Mouse (Mus musculus) stomach, embryonic 15.5 days (tissue): Measurements from ENCODE around the gene Jmjd6. TPM values are rescaled to one million over a fixed set of nuclear protein-coding genes. Genes with fewer than 3 reads are reported as not detected.

ENCODE experiments used
- ATAC-seq: fragments of 200-750 bp; cut with Nextera tagmentation; 2 replicates; pipeline ENCODE4 v1.8.0; 2017; ENCODE audit warnings: low read depth, moderate number of reproducible peaks, moderate TSS enrichment; ENCODE audit not compliant: insufficient read depth, low FRiP score
- H3K27ac ChIP-seq: fragments of 300-500 bp; sonication (generic); 2 replicates; pipeline ENCODE4 v1.5.1; 2015; ENCODE audit warnings: mild to moderate bottlenecking, inconsistent platforms
- H3K27me3 ChIP-seq: fragments of 300-500 bp; sonication (generic); replicated peaks from 2 replicates; pipeline ENCODE4 v1.6.1; 2015; ENCODE audit warnings: inconsistent platforms
- H3K36me3 ChIP-seq: fragments of 300-500 bp; sonication (generic); 2 replicates; pipeline ENCODE4 v1.6.1; 2015; ENCODE audit warnings: inconsistent platforms
- H3K4me1 ChIP-seq: fragments of 300-500 bp; sonication (generic); 2 replicates; pipeline ENCODE4 v1.6.1; 2015; ENCODE audit warnings: inconsistent platforms
- H3K4me2 ChIP-seq: fragments of 300-500 bp; sonication (generic); 2 replicates; pipeline ENCODE4 v1.6.1; 2015; ENCODE audit warnings: mild to moderate bottlenecking, inconsistent platforms
- H3K4me3 ChIP-seq: fragments of 300-500 bp; sonication (generic); replicated peaks from 2 replicates; pipeline ENCODE4 v1.5.1; 2015; ENCODE audit warnings: inconsistent platforms
- H3K9ac ChIP-seq: fragments of 300-500 bp; sonication (generic); 2 replicates; pipeline ENCODE4 v1.6.1; 2015; ENCODE audit warnings: inconsistent platforms
- H3K9me3 ChIP-seq: fragments of 300-500 bp; sonication (generic); 2 replicates; pipeline ENCODE4 v1.6.1; 2016; ENCODE audit warnings: inconsistent platforms
- WGBS: fragments of 180-500 bp; shearing (Covaris S2); methylation state at CpG from one replicate; pipeline ENCODE4 v1.1.7; 2015; 5-methylcytosine and 5-hydroxymethylcytosine counted together
- polyA plus RNA-seq: library from polyadenylated mRNA; unstranded; fragments of >200 nt; fragmentation: Nextera tagmentation; extraction: Ambion mirVana; gene quantifications from 2 replicates; pipeline ENCODE4 v1.2.1, GENCODE M21; 2015

The Jmjd6 gene
- polyA plus RNA-seq, 1 experiment from 2014 or later, result 76.3 TPM

GRCm38 (mm10) chr11:116821057-116821940 lies 21.9 kb downstream of the Jmjd6 start:
- Histone ChIP-seq H3K4me2 (no peak overlapping the region), H3K27ac (no peak overlapping the region), H3K36me3 (no peaks in the 10 kb centered on the region), H3K27me3 (no peaks in the 10 kb centered on the region), H3K4me1 (peaks cover 24% of the 10 kb centered on the region; the same call in 1 of the 2 replicates), H3K4me3 (no peak overlapping the region), H3K9ac (no peak overlapping the region), H3K9me3 (no peaks in the 10 kb centered on the region)
- no peak for ATAC-seq
- 66% methylated on average over 13 of the region's 13 CpGs for WGBS

- Histone ChIP-seq H3K4me2 (no peak overlapping the region), H3K27me3 (no peaks in the 10 kb centered on the region), H3K4me1 (peaks cover 21% of the 10 kb centered on the region; the same call in 1 of the 2 replicates), H3K36me3 (no peaks in the 10 kb centered on the region), H3K4me3 (no peak overlapping the region), H3K9ac (no peak overlapping the region), H3K9me3 (no peaks in the 10 kb centered on the region), H3K27ac (no peak overlapping the region)
- WGBS, result 72% methylated on average over 5 of the region's 5 CpGs
- no peak for ATAC-seq
Observed at GRCm38 (mm10) chr11:116819932-116820593, 23.2 kb downstream of the Jmjd6 start.

GRCm38 (mm10) chr11:116818722-116819121 lies 24.5 kb downstream of the Jmjd6 start:
- WGBS, result 38% methylated on average over 8 of the region's 8 CpGs
- Histone ChIP-seq H3K36me3 (no peaks in the 10 kb centered on the region), H3K9ac (no peak overlapping the region), H3K4me2 (no peak overlapping the region), H3K27ac (no peak overlapping the region), H3K4me3 (no peak overlapping the region), H3K9me3 (no peaks in the 10 kb centered on the region), H3K4me1 (peaks cover 35% of the 10 kb centered on the region), H3K27me3 (no peaks in the 10 kb centered on the region)
- ATAC-seq, result no peak

- WGBS, result 94% methylated on average over 5 of the region's 5 CpGs
- no peak overlapping the region for H3K4me2 ChIP-seq
- peaks cover 46% of the 10 kb centered on the region for H3K4me1 ChIP-seq
- H3K9me3 ChIP-seq, result no peaks in the 10 kb centered on the region
- ATAC-seq, result no peak
- no peak overlapping the region for H3K4me3 ChIP-seq
- no peak overlapping the region for H3K27ac ChIP-seq
- no peak overlapping the region for H3K9ac ChIP-seq
- no peaks in the 10 kb centered on the region for H3K36me3 ChIP-seq
- no peaks in the 10 kb centered on the region for H3K27me3 ChIP-seq
Observed at GRCm38 (mm10) chr11:116817567-116817966, 25.7 kb downstream of the Jmjd6 start.

- Histone ChIP-seq H3K4me1 (peaks cover 51% of the 10 kb centered on the region), H3K36me3 (no peaks in the 10 kb centered on the region), H3K9ac (no peak overlapping the region), H3K27me3 (no peaks in the 10 kb centered on the region), H3K4me3 (no peak overlapping the region), H3K4me2 (no peak overlapping the region), H3K27ac (no peak overlapping the region), H3K9me3 (no peaks in the 10 kb centered on the region)
- no peak for ATAC-seq
- 71% methylated on average over 5 of the region's 5 CpGs for WGBS
Observed at GRCm38 (mm10) chr11:116816769-116817168, 26.5 kb downstream of the Jmjd6 start.

GRCm38 (mm10) chr11:116814884-116815415 lies 28.3 kb downstream of the Jmjd6 start:
- Histone ChIP-seq H3K9ac (no peak overlapping the region), H3K27me3 (no peaks in the 10 kb centered on the region), H3K9me3 (no peaks in the 10 kb centered on the region), H3K36me3 (no peaks in the 10 kb centered on the region), H3K4me1 (peaks cover 55% of the 10 kb centered on the region), H3K27ac (peak overlapping the region; percentile 92), H3K4me3 (no peak overlapping the region), H3K4me2 (peak overlapping the region; percentile 25; the same call in 1 of the 2 replicates)
- 33% methylated on average over 7 of the region's 7 CpGs for WGBS
- ATAC-seq, result no peak

- H3K9ac ChIP-seq, result no peak overlapping the region
- H3K27me3 ChIP-seq, result no peaks in the 10 kb centered on the region
- H3K4me1 ChIP-seq, result peaks cover 52% of the 10 kb centered on the region
Observed at GRCm38 (mm10) chr11:116814076-116814883, 29.0 kb downstream of the Jmjd6 start.

GRCm38 (mm10) chr11:116813610-116814009 lies 29.6 kb downstream of the Jmjd6 start:
- peaks cover 48% of the 10 kb centered on the region for H3K4me1 ChIP-seq

More at GRCm38 (mm10) chr11:116814076-116814883, 29.0 kb downstream of the Jmjd6 start:
- ATAC-seq, result peak; percentile 36
- H3K4me2 ChIP-seq, result peak overlapping the region; percentile 25; the same call in 1 of the 2 replicates
- no peak overlapping the region for H3K4me3 ChIP-seq
- H3K27ac ChIP-seq, result peak overlapping the region; percentile 92
- WGBS, result 22% methylated on average over 20 of the region's 20 CpGs
- no peaks in the 10 kb centered on the region for H3K36me3 ChIP-seq
- no peaks in the 10 kb centered on the region for H3K9me3 ChIP-seq

GRCm38 (mm10) chr11:116812793-116813529 lies 30.3 kb downstream of the Jmjd6 start:
- WGBS, result 47% methylated on average over 21 of the region's 21 CpGs
- Histone ChIP-seq H3K27ac (peak overlapping the region; percentile 92), H3K4me2 (no peak overlapping the region)

More at GRCm38 (mm10) chr11:116813610-116814009, 29.6 kb downstream of the Jmjd6 start:
- ATAC-seq, result no peak
- no peak overlapping the region for H3K9ac ChIP-seq
- H3K4me2 ChIP-seq, result no peak overlapping the region
- H3K27ac ChIP-seq, result peak overlapping the region; percentile 92
- H3K4me3 ChIP-seq, result no peak overlapping the region
- H3K9me3 ChIP-seq, result no peaks in the 10 kb centered on the region
- H3K27me3 ChIP-seq, result no peaks in the 10 kb centered on the region
- no peaks in the 10 kb centered on the region for H3K36me3 ChIP-seq
- 80% methylated on average over 13 of the region's 13 CpGs for WGBS

GRCm38 (mm10) chr11:116810983-116811901 lies 32.0 kb downstream of the Jmjd6 start:
- peaks cover 48% of the 10 kb centered on the region for H3K4me1 ChIP-seq
- no peaks in the 10 kb centered on the region for H3K27me3 ChIP-seq
- peak overlapping the region; percentile 64 for H3K4me2 ChIP-seq
- no peak overlapping the region for H3K9ac ChIP-seq
- peak overlapping the region; percentile 33 for H3K4me3 ChIP-seq
- peak overlapping the region; percentile 80 for H3K27ac ChIP-seq
- peak; percentile 74 for ATAC-seq
- H3K9me3 ChIP-seq, result no peaks in the 10 kb centered on the region
- no peaks in the 10 kb centered on the region for H3K36me3 ChIP-seq
- 12% methylated on average over 32 of the region's 32 CpGs for WGBS

More at GRCm38 (mm10) chr11:116812793-116813529, 30.3 kb downstream of the Jmjd6 start:
- no peaks in the 10 kb centered on the region for H3K27me3 ChIP-seq
- H3K9ac ChIP-seq, result no peak overlapping the region
- peak; percentile 11; the same call in 1 of the 2 replicates for ATAC-seq
- no peaks in the 10 kb centered on the region for H3K36me3 ChIP-seq
- no peaks in the 10 kb centered on the region for H3K9me3 ChIP-seq
- no peak overlapping the region for H3K4me3 ChIP-seq
- H3K4me1 ChIP-seq, result peaks cover 45% of the 10 kb centered on the region
